Mouse (Mus musculus) liver, adult 10 weeks (tissue): ENCODE data around the gene Svs1. TPM values are rescaled to one million over a fixed set of nuclear protein-coding genes. Genes with fewer than 3 reads are reported as not detected.

Experiments used
- polyA plus RNA-seq: library from polyadenylated mRNA; stranded (reverse); fragments of 350-450 nt; fragmentation: Illumina TruSeq; extraction: RNeasy Lipid Tissue Mini Kit (QIAGEN cat#74804); gene quantifications from one replicate; pipeline ENCODE4 v1.2.3, GENCODE M21; 2014; ENCODE audit warnings: low read depth, low replicate concordance

Svs1 gene
- not detected for polyA plus RNA-seq

GRCm38 (mm10) chr6:48986444-48986990 is at the start of gene Svs1:
Svs1 (plus strand) TSS chr6:48986861.

GRCm38 (mm10) chr6:48974663-48975062 is 12.0 kb upstream of the Svs1 start, which contains the start of gene Doxl2:
Doxl2 (plus strand) TSS chr6:48974963.

GRCm38 (mm10) chr6:49036275-49037267 is 49.9 kb downstream of the Svs1 start, which contains the start of gene Gpnmb:
Gpnmb (plus strand) TSS chr6:49036546.

Other genes starting within 250 kb of the Svs1 start
- gene Gimap1, start 247.8 kb upstream of the Svs1 start, polyA plus RNA-seq, result not detected
- gene Gimap5, start 240.7 kb upstream of the Svs1 start, polyA plus RNA-seq, result 0.87 TPM
- 1.8 TPM for gene Gimap3, start 216.0 kb upstream of the Svs1 start, polyA plus RNA-seq
- gene Tmem176a, start 145.9 kb upstream of the Svs1 start, polyA plus RNA-seq, result 74.1 TPM
- gene Tmem176b, start 145.4 kb upstream of the Svs1 start, polyA plus RNA-seq, result 51.6 TPM
- not detected for gene Aoc1, start 114.0 kb upstream of the Svs1 start, polyA plus RNA-seq
- not detected for gene 1600015I10Rik, start 57.0 kb upstream of the Svs1 start, polyA plus RNA-seq
- not detected for gene Doxl2, start 11.9 kb upstream of the Svs1 start, polyA plus RNA-seq
- gene Gpnmb, start 49.7 kb downstream of the Svs1 start, polyA plus RNA-seq, result not detected
- gene Malsu1, start 86.9 kb downstream of the Svs1 start, polyA plus RNA-seq, result 23.5 TPM
- not detected for gene Igf2bp3, start 228.1 kb downstream of the Svs1 start, polyA plus RNA-seq